Mouse (Mus musculus) erythroid progenitor cell, adult 5-6 weeks (primary cell): ENCODE results near the gene Bcar1. TPM values are rescaled to one million over a fixed set of nuclear protein-coding genes. Genes with fewer than 3 reads are reported as not detected.

ENCODE experiments used
- ATAC-seq: replicated peaks from 2 replicates; pipeline ENCODE4 v1.8.0; 2016; ENCODE audit warnings: moderate number of reproducible peaks, mild to moderate bottlenecking, moderate TSS enrichment, inconsistent platforms; ENCODE audit not compliant: poor library complexity, low FRiP score, severe bottlenecking
- total RNA-seq, 2 experiments: library from RNA; stranded (forward) in 1 of 2; stranded (reverse) in 1 of 2; fragments of 150-400 nt in 1 of 2; fragments of 186-747, 209-891 nt in 1 of 2; gene quantifications; 2 replicates each; pipeline versions ENCODE4 v1.2.3 to v1.2.4; 2015 to 2017; ENCODE audit warnings: low replicate concordance in 2 of 2

The Bcar1 gene
- total RNA-seq (2015; ENCODE audit: low replicate concordance) (not detected in 2 replicates), total RNA-seq (2017; ENCODE audit: low replicate concordance) (0.64 TPM in 1 of 2 replicates, not detected in the other)

- ATAC-seq: no peak
These were observed at the start of gene Bcar1 for GRCm38 (mm10) chr8:111743792-111744696. Gene Bcar1, minus strand, starts transcription at chr8:111743809.

GRCm38 (mm10) chr8:111789639-111790038, 46.0 kb upstream of the Bcar1 start:
- ATAC-seq: no peak

- ATAC-seq: no peak
These were observed 45.6 kb upstream of the Bcar1 start for GRCm38 (mm10) chr8:111789200-111789599.

GRCm38 (mm10) chr8:111788497-111788896, 44.9 kb upstream of the Bcar1 start:
- ATAC-seq: no peak

GRCm38 (mm10) chr8:111788085-111788484, 44.5 kb upstream of the Bcar1 start:
- no peak for ATAC-seq

- ATAC-seq: no peak
These were observed 44.1 kb upstream of the Bcar1 start for GRCm38 (mm10) chr8:111787683-111788082.

- no peak for ATAC-seq
These were observed 43.3 kb upstream of the Bcar1 start for GRCm38 (mm10) chr8:111786701-111787588.

GRCm38 (mm10) chr8:111786116-111786515, 42.5 kb upstream of the Bcar1 start:
- no peak for ATAC-seq

- ATAC-seq: no peak
These were observed 39.2 kb upstream of the Bcar1 start for GRCm38 (mm10) chr8:111782671-111783394.

- ATAC-seq: no peak
These were observed 38.6 kb upstream of the Bcar1 start for GRCm38 (mm10) chr8:111782161-111782560.

GRCm38 (mm10) chr8:111780697-111781424, 37.3 kb upstream of the Bcar1 start:
- no peak for ATAC-seq

GRCm38 (mm10) chr8:111779690-111780089, 36.1 kb upstream of the Bcar1 start:
- ATAC-seq: no peak

- ATAC-seq: no peak
These were observed 35.2 kb upstream of the Bcar1 start for GRCm38 (mm10) chr8:111778801-111779200.

- no peak for ATAC-seq
These were observed 32.9 kb upstream of the Bcar1 start for GRCm38 (mm10) chr8:111776492-111776891.

GRCm38 (mm10) chr8:111775766-111776165, 32.2 kb upstream of the Bcar1 start:
- ATAC-seq: no peak

GRCm38 (mm10) chr8:111773476-111773875, 29.9 kb upstream of the Bcar1 start:
- ATAC-seq: no peak

GRCm38 (mm10) chr8:111773057-111773456, 29.4 kb upstream of the Bcar1 start:
- no peak for ATAC-seq

GRCm38 (mm10) chr8:111772083-111772482, 28.5 kb upstream of the Bcar1 start:
- no peak for ATAC-seq

- no peak for ATAC-seq
These were observed 28.0 kb upstream of the Bcar1 start for GRCm38 (mm10) chr8:111771625-111772020.
